Mouse (Mus musculus): ENCODE results near the gene Sec31b. TPM values are rescaled to one million over a fixed set of nuclear protein-coding genes. Genes with fewer than 3 reads are reported as not detected.

The Sec31b gene
- total RNA-seq, 2 experiments from 2014 or later: 3.9 to 4.2 TPM

DNA sequence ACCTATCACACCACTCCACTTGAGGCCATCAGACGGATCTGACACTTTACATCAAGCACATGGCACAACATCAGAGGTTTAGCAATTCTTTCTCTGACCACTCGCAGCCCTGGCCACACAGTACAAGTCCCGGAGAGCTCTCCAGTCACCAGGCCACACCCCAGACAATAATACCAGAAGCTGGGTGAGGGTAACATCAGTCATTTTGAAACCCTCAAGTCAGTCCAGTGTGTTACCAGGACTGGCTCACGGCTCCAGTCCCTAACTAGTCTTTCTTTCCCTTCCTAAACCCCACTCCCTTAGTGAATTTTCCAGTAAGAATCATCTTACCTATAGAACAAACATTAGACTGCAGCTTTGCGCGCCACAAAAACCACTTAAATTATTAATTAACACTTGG lies 15.6 kb downstream of the Sec31b start:
- no peak for DNase-seq

DNA sequence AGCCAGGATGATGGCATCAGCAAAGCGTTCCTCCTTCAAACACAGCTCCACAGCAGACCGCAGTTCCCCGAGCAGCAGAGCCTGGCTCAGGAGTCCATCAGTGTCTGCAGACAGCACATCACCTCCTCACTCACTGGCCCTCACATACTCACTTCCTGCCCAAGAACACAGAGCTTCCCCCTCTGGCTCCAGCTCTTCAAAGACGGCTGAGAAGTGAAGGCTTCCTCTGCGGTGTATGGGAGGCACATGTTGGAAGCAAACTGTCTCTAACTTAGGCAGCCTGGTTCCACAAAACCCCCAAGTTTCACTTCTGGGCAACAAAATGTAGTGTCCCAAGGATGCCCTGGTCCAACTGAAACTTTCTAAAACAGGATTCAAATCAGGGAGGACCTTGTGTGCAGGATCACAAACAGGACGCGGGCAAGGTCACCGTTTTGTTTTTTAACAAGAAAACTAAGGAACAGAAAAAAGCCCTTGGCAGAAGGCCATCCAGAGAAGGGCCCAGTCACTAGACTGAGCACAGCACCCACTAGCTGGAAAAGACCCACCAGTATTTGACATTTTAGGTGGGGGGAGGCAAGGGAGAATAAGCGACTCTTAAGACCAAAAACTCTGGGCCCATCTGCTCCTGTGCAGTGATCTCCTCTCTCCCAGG lies 20.0 kb downstream of the Sec31b start:
- DNase-seq: no peak

- peak; percentile 74 for DNase-seq
Measured at GRCm38 (mm10) chr19:44519152-44519551, 26.5 kb downstream of the Sec31b start.

DNA sequence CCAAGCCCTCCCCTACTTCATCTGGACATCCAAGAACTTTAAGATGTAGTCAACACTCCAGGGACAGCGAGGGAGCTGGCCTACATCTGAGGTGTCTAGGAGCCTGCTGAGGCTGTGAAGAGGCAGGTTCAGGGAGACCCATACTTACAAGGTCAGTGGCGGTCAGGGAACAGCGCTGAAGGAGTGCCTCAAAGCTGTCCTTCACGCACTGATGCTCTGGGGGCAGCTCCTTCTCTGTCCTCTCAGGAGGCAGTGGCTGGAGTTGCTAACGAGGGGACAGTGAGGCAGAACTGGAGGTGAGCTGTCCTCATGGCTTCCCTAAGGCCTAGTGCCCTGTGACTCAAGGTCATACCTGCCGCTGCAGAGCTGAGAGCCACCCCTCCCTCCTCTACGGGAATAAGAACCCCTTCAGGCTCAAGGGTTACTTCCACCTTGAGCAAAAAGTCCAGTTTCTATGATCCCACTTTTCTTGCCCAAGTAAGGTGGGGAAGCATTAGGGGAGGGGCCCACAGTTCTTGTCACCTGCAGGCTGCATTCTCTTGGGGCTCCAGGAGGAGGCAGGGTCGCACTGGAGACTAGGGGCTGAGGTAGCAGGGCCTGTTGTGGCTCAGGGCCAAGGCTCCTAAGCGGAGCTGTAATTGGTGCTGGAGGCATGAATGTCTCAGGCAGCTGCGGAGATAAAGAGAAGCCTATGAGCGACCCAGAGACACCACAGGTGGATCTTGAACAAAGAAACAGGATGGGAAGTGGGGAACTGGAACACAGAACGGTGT lies 27.5 kb downstream of the Sec31b start:
- DNase-seq: peak; percentile 27

GRCm38 (mm10) chr19:44515769-44516168 lies 29.9 kb downstream of the Sec31b start:
- no peak for DNase-seq

- no peak for DNase-seq
Measured at GRCm38 (mm10) chr19:44514521-44515451, 30.9 kb downstream of the Sec31b start.

DNA sequence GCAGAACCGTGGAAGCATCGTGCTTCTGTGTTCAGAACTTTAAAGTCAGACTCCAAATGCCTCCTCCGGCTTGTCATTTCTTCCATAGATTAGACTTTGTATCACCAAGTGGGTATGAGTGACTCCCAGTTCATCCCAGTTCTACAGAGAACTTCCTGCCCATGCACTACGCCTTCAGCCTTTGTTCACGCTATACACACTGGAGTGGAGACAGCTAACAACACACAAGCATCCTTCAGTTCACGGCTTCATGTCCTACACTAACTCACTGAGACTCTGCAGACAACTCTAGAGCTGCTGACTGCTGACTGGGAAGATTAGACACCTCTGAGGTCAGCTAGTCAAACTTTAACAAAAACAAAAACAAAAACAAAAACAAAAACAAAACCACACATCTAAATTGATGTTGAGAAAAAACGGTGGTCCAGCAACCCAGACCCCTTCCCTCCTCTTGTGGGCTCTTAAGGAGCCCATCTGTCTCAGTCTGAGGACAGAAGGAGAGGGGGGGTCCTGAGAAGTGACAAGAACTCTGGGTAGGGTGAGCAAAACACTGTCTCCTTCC lies 31.7 kb downstream of the Sec31b start:
- no peak for DNase-seq

DNA sequence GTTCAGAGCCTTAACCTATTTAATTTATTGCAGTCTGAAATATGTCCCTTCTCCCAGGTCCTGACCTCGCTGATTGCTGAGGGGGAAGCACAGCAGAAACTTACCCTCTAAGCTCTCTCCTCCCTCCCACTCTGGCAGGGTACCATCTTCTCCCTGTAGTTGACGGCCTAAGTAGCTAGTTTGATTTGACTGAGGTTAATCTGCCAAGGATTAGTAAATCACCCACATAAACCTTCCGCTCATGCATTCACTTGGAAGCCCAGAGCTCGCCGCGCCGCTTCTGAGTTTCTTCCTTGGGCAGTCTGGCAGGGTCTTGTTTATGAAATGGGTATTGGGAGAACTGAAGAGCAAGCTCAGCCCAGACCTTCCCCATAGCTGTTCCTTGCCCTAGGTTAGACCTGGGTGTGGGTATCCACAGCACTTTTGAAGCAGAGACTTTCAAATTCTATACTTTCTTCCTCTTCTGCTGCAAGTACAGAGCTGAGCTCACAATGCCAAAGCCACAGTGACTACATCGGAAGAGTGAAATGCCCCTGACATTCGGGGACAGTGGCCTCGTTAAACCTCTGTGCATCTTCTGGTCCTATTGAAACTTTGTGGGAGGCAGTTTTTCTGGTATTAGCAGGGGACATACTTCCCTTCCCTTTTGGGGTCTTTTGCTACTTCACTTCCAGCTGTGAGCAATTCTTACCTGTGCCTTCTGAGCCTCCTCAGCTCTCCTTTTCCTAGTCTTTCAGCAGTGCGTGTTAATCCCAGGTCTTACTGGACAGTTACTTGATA lies 32.4 kb downstream of the Sec31b start:
- DNase-seq: no peak

- DNase-seq: no peak
Measured at GRCm38 (mm10) chr19:44512601-44513000, 33.1 kb downstream of the Sec31b start.

GRCm38 (mm10) chr19:44511451-44512231 lies 34.0 kb downstream of the Sec31b start:
- DNase-seq: peak; percentile 41

GRCm38 (mm10) chr19:44510534-44511175 lies 35.0 kb downstream of the Sec31b start:
- DNase-seq: no peak

GRCm38 (mm10) chr19:44502741-44503140 lies 42.9 kb downstream of the Sec31b start:
- no peak for DNase-seq

- DNase-seq: no peak
Measured at GRCm38 (mm10) chr19:44501925-44502324, 43.7 kb downstream of the Sec31b start.

DNA sequence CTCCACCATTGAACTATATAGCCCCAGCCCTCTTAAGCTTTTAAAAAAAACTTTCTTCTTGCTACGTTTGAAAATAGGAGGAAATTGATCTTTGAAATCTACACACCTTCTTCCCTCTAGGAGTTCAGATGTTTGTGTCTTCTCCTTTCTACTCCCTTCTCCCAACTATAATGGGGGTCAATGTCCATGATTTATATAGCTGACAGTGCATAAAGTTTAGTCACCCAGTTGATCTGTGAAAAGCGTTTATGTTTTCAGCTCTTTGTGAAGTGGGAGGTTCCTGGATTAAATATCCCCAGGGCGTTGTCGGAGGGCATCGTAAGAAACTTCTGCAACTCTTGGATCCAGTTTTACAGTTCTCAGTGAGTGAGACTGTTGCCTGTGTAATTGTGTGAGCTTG lies 45.4 kb downstream of the Sec31b start:
- no peak for DNase-seq

- no peak for DNase-seq
Measured at GRCm38 (mm10) chr19:44498936-44499335, 46.7 kb downstream of the Sec31b start.

GRCm38 (mm10) chr19:44496941-44497340 lies 48.7 kb downstream of the Sec31b start:
- DNase-seq: no peak

GRCm38 (mm10) chr19:44496511-44496910 lies 49.2 kb downstream of the Sec31b start:
- DNase-seq: no peak

- no peak for DNase-seq
Measured at GRCm38 (mm10) chr19:44493128-44493527, 52.5 kb downstream of the Sec31b start, which contains the start of gene Wnt8b. Gene Wnt8b, plus strand, starts transcription at chr19:44493472.

- DNase-seq: peak; percentile 43
Measured at GRCm38 (mm10) chr19:44487266-44487665, 58.4 kb downstream of the Sec31b start.

- DNase-seq: no peak
Measured at GRCm38 (mm10) chr19:44476541-44476940, 69.1 kb downstream of the Sec31b start.

Data from heart, postnatal 4 days (tissue).